Mouse (Mus musculus): ENCODE data around the gene Itpk1.
"Not testable (repeated sequence)": the region's sequence is repeated elsewhere in the genome, so short reads cannot be mapped to it uniquely, and the experiment has no call there.

Gene Itpk1

GRCm38 (mm10) chr12:102653003-102653402 is 51.7 kb downstream of the Itpk1 start:
- peak; percentile 84 for DNase-seq

GRCm38 (mm10) chr12:102652420-102652819 is 52.3 kb downstream of the Itpk1 start:
- no peak for DNase-seq

GRCm38 (mm10) chr12:102651871-102652270 is 52.9 kb downstream of the Itpk1 start:
- no peak for DNase-seq

GRCm38 (mm10) chr12:102651401-102651800 is 53.3 kb downstream of the Itpk1 start:
- DNase-seq = no peak

- DNase-seq = no peak
These were observed 54.1 kb downstream of the Itpk1 start for GRCm38 (mm10) chr12:102650649-102651048.

GRCm38 (mm10) chr12:102647839-102648564 is 56.7 kb downstream of the Itpk1 start:
- DNase-seq = no peak

- no peak for DNase-seq
These were observed 58.0 kb downstream of the Itpk1 start for GRCm38 (mm10) chr12:102646586-102647260.

GRCm38 (mm10) chr12:102645911-102646585 is 58.7 kb downstream of the Itpk1 start:
- DNase-seq = no peak

GRCm38 (mm10) chr12:102643316-102643715 is 61.4 kb downstream of the Itpk1 start:
- no peak for DNase-seq

GRCm38 (mm10) chr12:102640436-102641163 is 64.1 kb downstream of the Itpk1 start:
- DNase-seq = peak; percentile 81

GRCm38 (mm10) chr12:102638878-102639277 is 65.9 kb downstream of the Itpk1 start:
- DNase-seq = no peak

GRCm38 (mm10) chr12:102637235-102637634 is 67.5 kb downstream of the Itpk1 start:
- no peak for DNase-seq

- DNase-seq = no peak
These were observed 70.2 kb downstream of the Itpk1 start for GRCm38 (mm10) chr12:102634436-102635050.

- no peak for DNase-seq
These were observed 71.6 kb downstream of the Itpk1 start for GRCm38 (mm10) chr12:102633083-102633501.

GRCm38 (mm10) chr12:102631690-102632089 is 73.0 kb downstream of the Itpk1 start:
- no peak for DNase-seq

GRCm38 (mm10) chr12:102630471-102630870 is 74.3 kb downstream of the Itpk1 start:
- not testable (repeated sequence) for DNase-seq

GRCm38 (mm10) chr12:102628221-102628620 is 76.5 kb downstream of the Itpk1 start:
- DNase-seq = no peak

GRCm38 (mm10) chr12:102627545-102627944 is 77.2 kb downstream of the Itpk1 start:
- DNase-seq = no peak

- no peak for DNase-seq
These were observed 77.9 kb downstream of the Itpk1 start for GRCm38 (mm10) chr12:102626841-102627240.

- no peak for DNase-seq
These were observed 79.0 kb downstream of the Itpk1 start for GRCm38 (mm10) chr12:102625717-102626116.

GRCm38 (mm10) chr12:102625118-102625517 is 79.6 kb downstream of the Itpk1 start:
- no peak for DNase-seq

GRCm38 (mm10) chr12:102623827-102624226 is 80.9 kb downstream of the Itpk1 start:
- DNase-seq = no peak
